Mouse (Mus musculus): ENCODE measurements around the gene Olfr67. TPM values are rescaled to one million over a fixed set of nuclear protein-coding genes. Genes with fewer than 3 reads are reported as not detected.

Olfr67 gene
- not detected in 2 replicates for polyA plus RNA-seq (2012; rRNA removed; ENCODE audit: low replicate concordance)

GRCm38 (mm10) chr7:103791721-103792120 is at the start of gene Olfr67:
Gene Olfr67 (minus strand): TSS chr7:103791821.

GRCm38 (mm10) chr7:103840268-103840667 is 48.6 kb upstream of the Olfr67 start, which contains the start of gene Hbb-bh2:
Gene Hbb-bh2 (minus strand): TSS chr7:103840520.

GRCm38 (mm10) chr7:103827808-103828207 is 36.2 kb upstream of the Olfr67 start, which contains the start of gene Hbb-bs:
Gene Hbb-bs (minus strand): TSS chr7:103828096.

GRCm38 (mm10) chr7:103813766-103814165 is 22.1 kb upstream of the Olfr67 start, which contains the start of gene Hbb-bt:
Gene Hbb-bt (minus strand): TSS chr7:103813996.

DNA sequence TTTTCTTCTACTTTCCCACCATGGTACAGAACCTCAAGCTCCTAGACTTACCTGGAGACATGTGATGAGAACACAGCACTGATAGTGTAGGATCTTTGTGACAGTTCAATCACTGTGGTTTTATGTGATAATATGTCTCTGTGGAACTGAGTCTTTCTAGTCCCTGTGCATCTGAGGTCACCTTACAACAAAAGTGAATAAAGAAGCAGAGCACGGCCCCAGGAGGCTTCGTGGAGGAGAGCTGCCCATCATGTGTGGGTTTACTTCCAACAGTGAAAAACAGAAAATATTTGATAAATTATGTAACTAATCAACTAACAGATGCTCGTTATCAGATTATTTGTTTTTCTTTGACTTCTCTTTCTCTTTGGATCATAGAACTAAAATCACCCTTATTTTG is 12.0 kb downstream of the Olfr67 start, which contains the start of gene Olfr68:
Olfr68 (minus strand) TSS at position 101 of the 400 bp plus-strand sequence.

DNA sequence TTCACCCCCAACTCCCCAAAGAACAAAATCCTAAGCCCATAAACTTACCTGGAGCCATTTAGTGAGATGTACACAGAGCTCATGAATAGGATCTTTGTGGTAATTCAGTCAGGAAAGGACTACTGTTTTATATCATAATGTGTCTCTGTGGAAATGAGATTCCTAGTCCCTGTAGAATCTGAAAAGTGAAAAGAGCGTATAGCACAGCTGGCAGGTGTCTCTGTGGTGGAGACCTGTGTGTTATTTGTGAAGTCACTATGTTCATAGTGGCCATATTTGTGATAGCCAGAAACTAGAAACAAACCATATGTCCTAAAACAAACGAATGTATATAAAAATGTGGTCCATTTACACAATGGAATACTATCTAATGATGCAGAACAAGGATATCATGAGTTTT is 20.1 kb downstream of the Olfr67 start, which contains the start of gene Olfr69:
Olfr69 (minus strand) TSS at position 101 of the 400 bp plus-strand sequence.

GRCm38 (mm10) chr7:103757233-103757632 is 34.4 kb downstream of the Olfr67 start, which contains the start of gene Olfr630:
Gene Olfr630 (minus strand): TSS chr7:103757333.

DNA sequence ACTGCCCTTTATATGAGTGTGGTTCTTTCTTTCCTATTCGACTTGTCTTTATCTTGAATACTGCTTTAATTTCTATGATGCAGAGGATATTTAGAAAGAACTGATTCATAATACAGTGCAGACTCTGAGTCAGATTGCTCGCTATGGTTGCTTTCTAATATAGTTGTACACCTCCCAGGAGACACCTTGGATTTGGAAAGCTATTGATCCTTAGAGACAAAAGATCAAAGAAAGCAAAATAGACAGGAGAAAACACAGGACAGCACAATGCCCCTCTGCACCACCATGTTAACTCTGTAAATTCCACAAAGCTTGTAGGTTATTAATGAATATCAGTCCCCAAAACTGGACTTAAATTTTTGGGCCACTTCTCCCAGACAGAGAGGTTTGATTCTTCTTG is 46.8 kb downstream of the Olfr67 start, which contains the start of gene Olfr629:
Olfr629 (minus strand) TSS at position 101 of the 400 bp plus-strand sequence.

Other genes with a start within 250 kb of the Olfr67 start
- not detected in 2 replicates for gene Olfr612, start 249.1 kb downstream of the Olfr67 start, polyA plus RNA-seq (2012; rRNA removed; ENCODE audit: low replicate concordance)
- gene Olfr613, start 243.7 kb downstream of the Olfr67 start, polyA plus RNA-seq (2012; rRNA removed; ENCODE audit: low replicate concordance) = not detected in 2 replicates
- gene Olfr615, start 235.7 kb downstream of the Olfr67 start, polyA plus RNA-seq (2012; rRNA removed; ENCODE audit: low replicate concordance) = not detected in 2 replicates
- not detected in 2 replicates for gene Olfr616, start 222.7 kb downstream of the Olfr67 start, polyA plus RNA-seq (2012; rRNA removed; ENCODE audit: low replicate concordance)
- not detected in 2 replicates for gene Olfr617, start 218.8 kb downstream of the Olfr67 start, polyA plus RNA-seq (2012; rRNA removed; ENCODE audit: low replicate concordance)
- gene Olfr618, start 201.7 kb downstream of the Olfr67 start, polyA plus RNA-seq (2012; rRNA removed; ENCODE audit: low replicate concordance) = not detected in 2 replicates
- gene Olfr619, start 191.2 kb downstream of the Olfr67 start, polyA plus RNA-seq (2012; rRNA removed; ENCODE audit: low replicate concordance) = not detected in 2 replicates
- not detected in 2 replicates for gene Olfr620, start 179.3 kb downstream of the Olfr67 start, polyA plus RNA-seq (2012; rRNA removed; ENCODE audit: low replicate concordance)
- not detected in 2 replicates for gene Olfr622, start 149.1 kb downstream of the Olfr67 start, polyA plus RNA-seq (2012; rRNA removed; ENCODE audit: low replicate concordance)
- not detected in 2 replicates for gene Olfr623, start 128.1 kb downstream of the Olfr67 start, polyA plus RNA-seq (2012; rRNA removed; ENCODE audit: low replicate concordance)
- gene Olfr624, start 120.6 kb downstream of the Olfr67 start, polyA plus RNA-seq (2012; rRNA removed; ENCODE audit: low replicate concordance) = not detected in 2 replicates
- not detected in 2 replicates for gene Olfr625-ps1, start 109.1 kb downstream of the Olfr67 start, polyA plus RNA-seq (2012; rRNA removed; ENCODE audit: low replicate concordance)
- not detected in 2 replicates for gene Olfr243, start 77.2 kb downstream of the Olfr67 start, polyA plus RNA-seq (2012; rRNA removed; ENCODE audit: low replicate concordance)
- gene Olfr628, start 61.4 kb downstream of the Olfr67 start, polyA plus RNA-seq (2012; rRNA removed; ENCODE audit: low replicate concordance) = not detected in 2 replicates
- gene Olfr629, start 46.9 kb downstream of the Olfr67 start, polyA plus RNA-seq (2012; rRNA removed; ENCODE audit: low replicate concordance) = not detected in 2 replicates
- gene Olfr630, start 34.5 kb downstream of the Olfr67 start, polyA plus RNA-seq (2012; rRNA removed; ENCODE audit: low replicate concordance) = not detected in 2 replicates
- gene Olfr69, start 20.2 kb downstream of the Olfr67 start, polyA plus RNA-seq (2012; rRNA removed; ENCODE audit: low replicate concordance) = not detected in 2 replicates
- gene Olfr68, start 12.1 kb downstream of the Olfr67 start, polyA plus RNA-seq (2012; rRNA removed; ENCODE audit: low replicate concordance) = not detected in 2 replicates
- 79.2 and 80.0 TPM in 2 replicates for gene Hbb-bt, start 22.2 kb upstream of the Olfr67 start, polyA plus RNA-seq (2012; rRNA removed; ENCODE audit: low replicate concordance)
- gene Hbb-bs, start 36.3 kb upstream of the Olfr67 start, polyA plus RNA-seq (2012; rRNA removed; ENCODE audit: low replicate concordance) = 783 and 1,033 TPM in 2 replicates
- gene Hbb-bh2, start 48.7 kb upstream of the Olfr67 start, polyA plus RNA-seq (2012; rRNA removed; ENCODE audit: low replicate concordance) = not detected in 2 replicates
- gene Hbb-bh1, start 51.3 kb upstream of the Olfr67 start, polyA plus RNA-seq (2012; rRNA removed; ENCODE audit: low replicate concordance) = not detected in 2 replicates
- not detected in 2 replicates for gene Hbb-y, start 61.4 kb upstream of the Olfr67 start, polyA plus RNA-seq (2012; rRNA removed; ENCODE audit: low replicate concordance)
- gene Olfr66, start 94.4 kb upstream of the Olfr67 start, polyA plus RNA-seq (2012; rRNA removed; ENCODE audit: low replicate concordance) = not detected in 2 replicates
- gene Olfr64, start 102.7 kb upstream of the Olfr67 start, polyA plus RNA-seq (2012; rRNA removed; ENCODE audit: low replicate concordance) = not detected in 2 replicates
- gene Olfr65, start 111.7 kb upstream of the Olfr67 start, polyA plus RNA-seq (2012; rRNA removed; ENCODE audit: low replicate concordance) = not detected in 2 replicates
- gene Olfr631, start 137.0 kb upstream of the Olfr67 start, polyA plus RNA-seq (2012; rRNA removed; ENCODE audit: low replicate concordance) = not detected in 2 replicates
- not detected in 2 replicates for gene Olfr632, start 142.5 kb upstream of the Olfr67 start, polyA plus RNA-seq (2012; rRNA removed; ENCODE audit: low replicate concordance)
- gene Olfr633, start 152.6 kb upstream of the Olfr67 start, polyA plus RNA-seq (2012; rRNA removed; ENCODE audit: low replicate concordance) = not detected in 2 replicates
- not detected in 2 replicates for gene Olfr635, start 179.3 kb upstream of the Olfr67 start, polyA plus RNA-seq (2012; rRNA removed; ENCODE audit: low replicate concordance)
- gene Olfr638, start 206.9 kb upstream of the Olfr67 start, polyA plus RNA-seq (2012; rRNA removed; ENCODE audit: low replicate concordance) = not detected in 2 replicates
- gene Olfr639, start 225.5 kb upstream of the Olfr67 start, polyA plus RNA-seq (2012; rRNA removed; ENCODE audit: low replicate concordance) = not detected in 2 replicates
- not detected in 2 replicates for gene Olfr640, start 233.8 kb upstream of the Olfr67 start, polyA plus RNA-seq (2012; rRNA removed; ENCODE audit: low replicate concordance)
- not detected in 2 replicates for gene Olfr641, start 243.6 kb upstream of the Olfr67 start, polyA plus RNA-seq (2012; rRNA removed; ENCODE audit: low replicate concordance)

Measured in mammary gland, adult 2 months (tissue).